Mouse (Mus musculus) embryo, embryonic 10.5 days (tissue): ENCODE measurements at regions not wholly inside any gene's neighbourhood (a gene's known extent, or its start where the extent isn't known, plus 50 kb on each side); places are given as distances from the start of the nearest gene placed in this dataset.

Experiments
- DNase-seq: peaks from one replicate; pipeline ENCODE4 v3.0.0-alpha.2; 2015; ENCODE audit warnings: low spot score

DNA sequence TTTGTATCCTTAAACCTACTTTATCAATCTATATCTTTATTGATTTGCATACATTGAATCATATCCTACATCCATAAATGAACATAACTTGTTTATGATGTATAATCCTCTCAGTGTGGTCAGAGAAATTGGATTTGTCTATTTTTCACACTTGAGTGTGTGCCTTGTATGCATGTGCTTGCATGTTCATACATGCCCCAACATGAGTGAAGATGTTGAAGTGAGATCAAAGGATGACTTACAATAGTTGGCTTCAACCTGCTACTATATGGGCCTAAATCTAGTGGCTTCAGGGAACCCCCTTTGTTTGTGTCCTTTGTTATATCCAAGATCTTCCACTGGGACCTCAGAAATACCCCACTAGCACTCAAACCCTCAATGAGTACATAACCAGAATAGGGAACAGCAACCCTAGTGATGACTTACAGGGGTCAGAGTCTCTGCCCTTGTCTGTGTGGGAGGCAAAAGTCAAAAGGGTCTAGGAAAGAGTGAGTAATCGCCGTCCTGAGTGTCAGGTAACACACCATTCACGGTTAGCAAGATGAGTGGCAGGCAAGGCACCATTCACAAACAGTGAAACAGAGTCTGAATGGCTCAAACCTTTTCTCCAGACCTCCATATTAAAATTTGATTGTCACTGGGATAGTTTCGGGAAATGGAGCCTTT lies 236.3 kb downstream of the Lpin1 start:
- DNase-seq, result no peak

DNA sequence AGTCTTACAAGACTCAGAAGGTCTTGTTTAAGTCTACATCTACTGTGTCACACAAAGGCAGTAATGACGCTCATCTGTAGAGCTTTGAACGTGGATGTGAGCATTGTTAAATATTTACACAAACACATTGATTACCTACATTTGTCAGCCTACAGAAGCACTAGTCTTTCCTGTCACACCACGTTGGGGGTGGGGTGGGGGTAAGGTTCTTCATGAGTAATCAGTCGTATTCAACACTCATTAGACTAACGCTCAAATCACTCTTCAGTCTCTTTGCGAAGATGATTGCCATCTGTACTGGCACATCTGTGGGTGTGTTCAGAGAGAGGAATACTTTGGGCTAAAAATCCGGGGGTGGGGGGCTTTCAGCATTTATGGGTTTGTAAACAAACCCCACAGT lies 240.7 kb downstream of the Lpin1 start:
- DNase-seq, result no peak

DNA sequence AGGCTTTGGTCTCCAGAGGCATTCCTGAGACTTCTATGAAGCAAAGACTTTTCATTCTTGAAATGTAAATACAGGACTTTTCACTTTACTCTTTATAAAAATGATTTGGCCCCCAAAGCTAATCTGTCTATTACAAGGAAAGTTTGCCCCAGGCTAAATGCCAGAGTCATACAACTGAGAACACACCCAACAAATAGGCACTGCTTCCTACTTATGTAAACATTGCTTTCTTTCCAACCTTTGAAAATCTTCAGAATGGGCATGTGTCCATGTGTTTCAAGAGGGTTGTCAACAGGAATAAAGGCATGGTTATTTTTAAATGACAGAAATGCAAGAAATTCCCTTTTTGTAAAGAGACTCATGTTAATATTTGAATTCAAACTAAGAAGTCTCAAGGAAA lies 248.4 kb downstream of the Lpin1 start:
- DNase-seq, result no peak

DNA sequence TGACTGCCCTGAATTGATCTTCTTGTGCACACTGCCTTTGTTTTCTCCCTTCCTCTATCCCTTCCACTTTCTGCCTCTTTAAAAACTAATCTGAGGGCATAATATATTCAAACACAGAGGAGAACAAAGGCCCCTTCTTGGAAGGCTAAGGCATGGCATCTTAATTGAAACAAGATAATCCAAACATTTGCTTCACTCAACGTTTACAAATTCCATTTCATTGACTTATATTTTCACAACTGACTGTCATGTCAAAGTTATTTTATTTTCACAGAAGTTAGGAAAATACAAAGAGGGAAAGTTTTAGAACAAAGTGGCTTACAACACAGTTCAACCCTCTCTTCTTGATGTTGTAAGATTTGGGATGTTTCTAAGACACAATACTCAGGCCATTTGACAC lies 251.9 kb downstream of the Lpin1 start:
- no peak for DNase-seq

DNA sequence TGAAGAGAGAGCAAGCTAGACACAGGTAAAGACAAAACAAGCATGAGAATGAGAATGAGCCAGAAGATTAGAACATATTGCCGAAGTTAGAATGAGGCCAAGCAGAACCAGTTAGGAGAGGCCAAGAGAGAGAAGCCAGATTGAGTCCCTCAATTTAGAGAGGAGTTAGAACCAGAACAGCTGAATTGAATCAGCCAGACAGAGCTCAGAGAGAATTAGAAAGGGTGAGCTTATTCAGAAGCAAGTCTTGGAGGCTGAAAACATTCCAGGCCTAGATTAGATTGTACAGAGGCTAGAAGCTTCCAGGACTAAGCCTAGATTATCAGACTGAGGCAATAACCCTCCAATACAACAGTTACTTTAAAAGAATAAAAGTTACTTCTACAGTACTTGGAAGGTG lies 256.1 kb downstream of the Lpin1 start:
- DNase-seq, result no peak

DNA sequence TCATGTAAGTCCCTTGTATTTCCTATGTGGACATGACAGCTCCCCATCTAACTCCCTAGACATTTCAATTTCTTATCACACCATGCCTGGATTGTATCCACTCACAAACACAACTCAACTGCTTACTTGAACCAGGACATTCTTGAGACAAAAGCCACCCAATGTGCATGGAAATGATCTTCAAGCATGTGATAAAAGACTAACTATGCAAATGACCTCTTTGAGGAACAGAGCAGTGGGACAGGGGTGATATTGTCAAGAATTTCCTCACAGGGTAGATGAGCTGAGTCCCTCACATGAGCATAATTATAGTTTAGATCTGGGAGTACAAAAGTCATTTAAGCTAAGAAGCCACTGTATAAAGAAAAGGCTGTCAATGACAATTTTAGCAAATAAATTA lies 259.0 kb downstream of the Lpin1 start:
- no peak for DNase-seq

DNA sequence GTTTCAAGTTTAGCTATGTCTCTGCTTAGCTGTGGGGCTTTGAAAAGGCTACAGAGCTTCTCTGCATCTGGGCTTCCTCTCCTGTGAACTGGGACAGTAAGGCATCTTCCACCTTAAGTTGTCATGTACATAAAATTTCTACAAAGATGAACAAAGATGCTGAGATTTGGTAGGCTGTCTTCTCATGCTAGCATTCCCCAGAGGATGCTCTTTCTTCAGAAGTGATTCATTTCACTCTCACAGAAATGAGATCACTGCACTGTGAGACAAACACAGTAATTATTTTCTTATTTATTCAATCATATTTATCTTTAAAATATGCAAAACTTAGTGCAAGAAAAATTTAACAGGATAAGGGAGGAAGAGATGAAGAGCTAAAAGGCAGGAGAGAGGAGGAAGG lies 261.5 kb downstream of the Lpin1 start:
- DNase-seq, result no peak

DNA sequence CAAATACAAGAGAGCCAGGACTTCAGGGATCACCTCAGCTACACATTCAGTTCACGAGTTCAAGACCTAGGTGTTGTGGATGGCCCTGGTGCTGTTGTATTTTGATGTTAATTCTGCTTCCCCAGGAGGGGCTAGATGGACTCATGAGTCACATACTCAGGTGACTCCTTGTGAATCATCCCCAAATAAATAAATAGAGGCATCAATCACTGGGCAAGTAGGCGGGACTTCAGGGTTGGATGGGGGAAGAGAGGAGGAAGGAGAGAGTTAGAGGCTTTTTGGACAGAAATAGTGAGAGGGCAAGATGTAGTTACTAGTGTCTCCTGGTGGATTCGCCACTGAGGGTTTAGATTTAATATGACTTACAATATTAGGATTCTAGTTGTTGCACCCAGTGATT lies 266.7 kb downstream of the Lpin1 start:
- no peak for DNase-seq

DNA sequence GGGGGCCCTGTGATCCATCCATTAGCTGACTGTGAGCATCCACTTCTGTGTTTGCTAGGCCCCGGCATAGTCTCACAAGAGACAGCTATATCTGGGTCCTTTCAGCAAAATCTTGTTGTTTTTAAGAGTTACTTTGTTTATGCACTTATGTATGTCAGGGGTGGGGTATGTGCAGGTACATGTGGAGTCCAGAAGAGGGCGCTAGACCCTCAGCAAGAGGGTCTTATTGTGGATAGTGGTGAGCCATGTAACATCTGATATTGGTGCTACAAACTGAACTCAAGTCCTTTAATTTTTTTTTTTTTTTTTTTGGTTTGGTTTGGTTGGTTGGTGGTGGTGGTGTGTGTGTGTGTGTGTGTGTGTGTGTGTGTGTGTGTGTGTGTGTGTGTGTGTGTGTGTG lies 268.7 kb downstream of the Lpin1 start:
- DNase-seq, result peak; percentile 15

DNA sequence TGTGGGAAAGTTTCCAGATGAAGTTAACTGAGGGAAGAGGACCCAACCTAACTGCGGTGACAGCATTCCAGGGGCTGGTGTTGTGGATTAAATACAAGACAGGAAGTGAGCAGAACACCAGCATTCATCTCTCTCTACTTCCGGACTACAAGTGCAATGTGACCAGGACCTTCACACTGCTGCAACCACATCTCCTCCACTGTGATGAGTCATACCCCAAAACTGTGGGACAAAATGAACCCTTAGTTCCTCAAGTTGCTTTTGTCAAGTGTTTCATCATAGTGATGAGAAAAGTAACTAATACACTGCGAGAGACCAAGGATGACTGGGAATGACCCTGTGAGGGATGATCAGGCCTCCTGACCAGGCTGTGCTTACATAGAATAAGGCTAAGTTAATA lies 279.3 kb downstream of the Lpin1 start:
- DNase-seq, result no peak

DNA sequence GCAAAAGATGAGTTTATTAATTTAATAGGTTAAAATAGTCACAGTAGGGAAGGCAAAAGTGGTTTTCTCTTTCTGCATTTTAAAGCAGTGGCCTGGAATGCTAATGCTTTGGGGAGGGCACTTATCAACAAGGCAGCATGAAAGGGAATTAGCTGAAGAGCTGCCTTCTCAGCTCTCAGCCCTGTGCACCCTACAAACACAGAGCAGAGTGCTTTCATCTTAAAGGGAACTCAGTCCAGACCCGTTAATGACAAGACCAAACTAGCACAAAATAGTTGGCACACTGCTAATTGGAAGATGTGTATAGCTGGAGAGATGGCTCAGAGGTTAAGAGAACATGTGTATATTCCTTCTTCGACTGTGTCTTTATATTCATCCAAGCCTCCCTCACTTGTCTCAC lies 281.6 kb downstream of the Lpin1 start:
- no peak for DNase-seq

DNA sequence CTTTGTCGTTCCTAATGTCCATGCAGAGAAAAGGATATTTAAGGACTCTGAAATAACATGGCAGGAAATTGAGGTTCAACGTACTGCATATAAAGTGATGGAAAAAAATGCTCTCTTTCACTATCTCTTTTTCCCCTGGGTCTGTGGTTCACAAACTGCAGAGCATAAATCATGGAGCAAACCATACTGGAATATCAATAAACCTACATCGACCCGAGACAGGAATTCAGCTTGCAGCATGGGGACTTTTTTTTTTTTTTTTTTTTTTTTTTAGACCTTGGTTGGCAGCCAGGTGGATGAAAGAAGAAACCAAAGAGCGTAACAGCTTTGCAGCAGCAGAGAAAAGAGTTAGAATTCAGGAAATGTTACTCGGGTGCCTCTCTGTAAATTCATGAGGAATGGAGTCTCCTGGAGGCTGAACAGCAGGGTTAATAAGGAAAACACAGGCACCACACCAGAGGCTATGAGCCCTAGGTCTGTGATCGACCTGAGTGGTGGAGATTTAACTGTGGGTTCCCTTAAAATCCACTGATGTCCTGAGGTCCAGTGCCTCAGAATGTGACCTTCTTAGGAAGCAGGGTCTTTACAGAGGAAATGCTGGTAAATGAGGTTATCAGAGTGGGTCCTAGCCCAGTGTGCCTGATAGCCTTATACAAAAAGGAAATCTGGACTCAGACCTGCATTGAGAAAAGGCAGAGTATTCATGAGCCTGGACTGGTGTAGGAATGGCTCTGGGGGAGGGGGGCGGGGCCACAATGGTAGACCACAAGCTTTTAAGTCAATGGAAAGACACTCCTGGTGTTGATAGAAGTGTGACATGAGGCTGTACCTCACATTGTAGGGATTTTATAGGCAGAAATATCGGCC lies 290.0 kb downstream of the Lpin1 start:
- no peak for DNase-seq

DNA sequence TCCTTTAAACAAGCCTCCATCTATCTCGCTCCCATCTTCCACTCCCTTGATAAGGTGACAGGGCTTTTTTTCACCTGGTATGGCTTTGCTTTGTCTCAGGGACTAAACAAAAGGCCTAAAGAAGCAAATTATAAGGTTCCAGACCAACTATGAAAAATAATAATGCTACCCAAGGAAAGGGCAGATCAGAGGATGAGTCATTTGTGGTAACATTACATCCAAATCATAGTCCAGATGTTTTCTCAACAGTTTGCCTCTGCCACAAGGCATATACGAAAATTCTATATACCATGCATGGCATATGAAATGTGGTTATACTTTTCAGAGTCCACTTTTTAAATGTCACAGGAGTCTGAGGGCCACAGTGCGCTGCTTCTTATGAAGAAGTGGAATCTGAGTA lies 302.7 kb downstream of the Lpin1 start:
- no peak for DNase-seq

DNA sequence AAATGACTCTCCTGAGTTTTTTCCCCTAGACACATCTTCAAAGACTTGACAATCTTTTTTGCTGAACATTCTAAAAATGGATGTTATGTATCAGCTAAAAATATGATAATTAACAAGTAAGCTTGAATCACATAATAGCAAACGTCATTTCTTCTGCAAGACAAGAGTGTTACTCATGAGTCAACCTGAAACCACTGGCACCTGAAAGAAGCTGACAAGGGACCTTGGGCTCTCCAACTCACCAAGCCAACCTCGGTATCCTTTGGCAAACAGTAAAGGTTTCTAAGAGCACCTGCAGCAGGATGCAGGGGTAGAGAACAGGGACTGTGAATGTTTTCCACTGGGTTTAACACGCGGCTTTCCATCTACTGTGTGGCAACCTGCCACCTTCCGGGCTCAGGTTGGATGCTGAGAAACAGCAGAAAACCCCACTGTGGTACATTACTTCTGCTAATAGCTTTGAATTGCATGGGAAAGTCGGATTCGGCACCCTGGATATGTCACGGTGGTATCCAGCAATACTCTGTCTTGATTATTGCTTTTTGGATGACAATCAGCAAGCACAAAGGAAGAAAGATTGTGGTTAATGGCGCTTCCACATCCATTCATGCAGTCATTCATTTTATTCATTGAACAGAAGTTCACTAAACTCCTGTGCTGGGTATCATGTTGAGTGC lies 305.9 kb downstream of the Lpin1 start:
- no peak for DNase-seq

DNA sequence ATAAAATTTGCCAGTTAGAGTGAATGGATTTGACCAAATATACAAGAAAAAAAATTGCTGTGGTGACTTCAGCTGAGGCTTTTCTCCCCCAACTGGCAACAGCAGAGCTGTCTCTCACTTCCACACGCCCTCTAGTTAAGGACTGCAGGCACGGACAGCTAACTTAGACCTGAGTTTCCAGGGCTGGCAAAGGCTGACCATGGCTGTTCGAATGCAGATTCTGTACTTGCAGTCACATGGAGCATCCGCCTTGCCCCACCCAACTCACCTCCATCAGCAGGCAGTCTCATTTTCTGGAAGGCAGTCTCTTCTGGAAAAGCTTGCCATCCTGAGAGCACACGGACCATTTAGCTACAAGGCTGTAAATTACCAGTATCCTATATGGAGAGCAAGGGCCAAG lies 325.7 kb downstream of the Lpin1 start:
- no peak for DNase-seq

DNA sequence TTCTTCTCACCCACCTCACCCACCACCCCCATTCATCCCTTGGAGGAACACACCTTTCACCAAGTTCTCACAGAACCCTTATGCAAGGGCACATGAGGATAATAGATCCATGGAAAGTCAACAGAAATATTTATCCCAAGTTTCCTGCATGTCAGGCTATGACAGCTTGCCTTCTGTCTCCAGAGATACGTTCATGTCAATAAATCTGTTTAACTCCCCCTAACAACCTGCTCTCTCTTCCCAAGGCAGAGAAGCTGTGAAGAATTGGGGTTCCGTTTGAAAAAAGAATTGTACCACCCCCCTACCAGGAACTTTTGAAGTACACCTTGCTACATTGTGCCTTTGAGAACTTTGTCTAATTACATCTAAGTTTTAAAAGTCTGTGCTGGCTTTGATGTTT lies 331.6 kb downstream of the Lpin1 start:
- DNase-seq, result no peak

DNA sequence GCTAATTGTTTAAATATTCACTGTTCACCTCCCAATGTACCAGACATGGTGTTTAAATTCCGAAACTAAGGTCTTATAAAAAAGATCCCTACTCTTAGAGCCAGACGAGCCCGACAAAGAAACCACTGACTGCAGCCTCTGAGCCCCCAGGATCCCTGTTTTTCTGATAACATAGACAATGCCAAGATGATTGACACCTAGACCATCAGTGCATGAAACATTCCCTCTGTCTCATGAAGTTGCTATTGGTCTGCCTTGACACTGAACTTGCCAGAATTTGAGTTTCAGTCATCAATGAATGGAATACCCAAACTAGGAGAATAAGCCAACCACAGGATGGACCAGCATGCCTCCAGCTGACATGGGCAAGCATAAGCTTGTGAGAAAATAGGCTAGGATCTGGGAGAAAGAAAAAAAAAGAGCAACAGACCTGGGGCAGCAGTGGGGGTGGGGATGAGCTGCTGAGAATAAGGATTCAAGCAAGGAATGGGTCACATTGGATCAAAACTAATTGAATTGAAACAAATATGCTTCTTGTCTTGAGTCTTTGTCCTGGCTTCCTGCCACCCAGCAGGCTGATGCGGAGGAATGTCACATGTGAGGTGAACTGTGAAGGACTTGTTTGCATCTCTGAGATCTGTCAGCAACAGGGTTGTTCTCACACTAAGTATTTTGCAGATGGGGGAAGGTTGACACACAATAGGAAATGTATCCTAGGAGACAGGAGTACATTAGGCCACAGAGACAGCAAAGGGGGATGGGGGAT lies 333.0 kb downstream of the Lpin1 start:
- DNase-seq, result peak; percentile 33

DNA sequence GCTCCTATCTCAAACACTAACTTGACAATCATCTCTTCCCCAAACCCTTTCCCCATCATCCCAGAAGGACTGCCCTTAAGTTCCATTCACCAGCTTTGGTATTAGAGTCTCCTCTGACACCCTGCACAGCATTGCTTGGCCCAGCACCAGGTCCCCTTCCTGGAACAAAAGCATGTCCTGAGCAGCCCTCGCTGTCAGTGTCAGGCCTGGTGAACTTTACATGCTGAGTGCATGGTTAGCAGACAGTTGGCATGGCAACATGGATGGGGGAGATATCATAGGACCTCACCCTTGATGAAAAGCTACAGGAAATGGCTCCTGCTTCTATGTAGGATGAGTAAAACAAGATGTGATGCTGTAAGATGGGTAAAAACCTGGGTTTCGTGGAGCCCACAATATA lies 333.6 kb downstream of the Lpin1 start:
- peak; percentile 4 for DNase-seq

DNA sequence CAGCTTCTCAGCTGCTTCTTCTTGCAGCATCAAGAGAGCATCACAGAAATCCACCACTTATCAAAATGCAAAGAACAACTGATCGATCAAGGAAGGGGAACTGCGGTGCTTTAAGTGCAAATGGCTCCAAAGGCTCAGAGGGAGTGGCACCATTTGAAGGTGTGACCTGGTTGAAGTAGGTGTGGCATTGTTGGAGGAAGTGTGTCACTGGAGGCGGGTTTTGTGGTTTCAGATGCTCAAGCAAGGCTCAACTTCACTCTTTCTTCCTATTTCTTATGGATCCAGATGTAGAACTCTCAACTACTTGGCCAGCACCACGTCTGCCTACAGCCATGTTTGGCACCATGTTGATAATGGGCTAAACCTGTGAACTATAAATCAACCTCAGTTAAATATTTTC lies 334.5 kb downstream of the Lpin1 start:
- no peak for DNase-seq

DNA sequence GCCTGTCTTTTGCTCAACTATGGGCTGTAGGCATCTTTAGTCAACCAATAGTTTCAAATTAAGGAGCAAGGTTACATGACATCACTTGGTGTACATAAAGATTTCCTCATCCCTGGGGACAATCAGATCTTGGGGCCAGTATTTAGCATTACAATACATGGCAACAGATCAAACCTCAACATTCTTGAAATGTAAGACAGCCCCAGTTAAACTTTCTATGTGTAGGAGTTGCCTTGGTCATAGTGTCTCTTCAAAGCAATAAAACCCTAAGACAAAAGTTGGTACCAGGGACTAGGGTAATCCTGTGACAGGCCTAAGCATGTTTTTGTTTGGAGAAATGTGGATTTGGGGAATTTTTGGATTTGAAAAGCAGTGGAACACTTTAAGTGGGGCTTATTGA lies 338.3 kb downstream of the Lpin1 start:
- DNase-seq, result no peak

DNA sequence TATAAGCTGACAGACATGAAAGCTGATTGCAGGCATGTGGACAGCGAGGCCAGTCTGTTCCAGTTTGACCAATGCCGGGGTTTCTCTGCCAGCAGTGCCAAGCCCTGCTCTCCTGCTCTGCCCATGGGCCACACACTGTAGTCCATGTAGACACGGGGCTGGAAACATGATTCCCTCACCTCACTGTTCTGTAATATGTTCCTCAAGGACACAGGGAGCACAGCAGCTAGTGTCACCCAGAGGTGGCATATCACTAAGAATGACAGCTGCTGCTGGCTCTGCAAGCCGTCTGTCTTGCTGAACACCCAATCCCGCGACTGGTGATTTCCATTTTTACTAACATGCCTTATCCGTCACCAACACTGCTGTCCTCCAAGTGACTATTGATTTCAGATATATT lies 339.9 kb downstream of the Lpin1 start:
- no peak for DNase-seq

DNA sequence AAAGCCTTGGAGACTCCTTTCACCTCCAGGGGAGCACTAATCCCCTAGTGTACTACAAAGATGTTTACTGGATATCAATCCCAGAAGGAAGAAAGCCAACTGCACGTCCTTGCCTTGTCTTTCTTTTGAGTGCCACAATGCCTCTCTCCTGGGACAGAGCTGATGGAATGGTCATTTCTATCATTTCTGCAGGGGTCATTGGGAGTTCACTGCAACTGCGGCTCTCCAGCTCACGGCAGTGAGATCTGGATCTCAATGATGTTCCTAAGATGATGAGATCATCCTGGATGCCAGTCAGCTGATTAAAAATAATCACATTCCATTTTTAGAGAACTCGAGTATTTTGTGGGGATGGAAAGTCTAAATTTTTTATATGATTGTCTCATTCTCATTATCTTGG lies 341.1 kb downstream of the Lpin1 start:
- no peak for DNase-seq
